Mouse (Mus musculus): ENCODE measurements around the gene Mrpl55. TPM values are rescaled to one million over a fixed set of nuclear protein-coding genes. Genes with fewer than 3 reads are reported as not detected.

The Mrpl55 gene
- total and polyA plus RNA-seq, 3 experiments, result 68.5 to 75.5 TPM; not detected in 1

- TF ChIP-seq ZNF384 (IDR thresholded peaks at IDR 0.05; ENCODE audit: low read depth, low read length) (no peak), NELFE (IDR thresholded peaks at IDR 0.05; ENCODE audit: low read depth, low read length) (peak; percentile 72), RAD21 (IDR thresholded peaks at IDR 0.05; ENCODE audit: low read depth, low read length) (no peak), POLR2AphosphoS2 (IDR thresholded peaks at IDR 0.05; ENCODE audit: low read length) (peak; percentile 63), TCF12 (IDR thresholded peaks at IDR 0.05; ENCODE audit: low read depth, low read length) (0 out of 2 replicates have a peak, but pooled peaks have one; percentile 21)
Measured at GRCm38 (mm10) chr11:59202081-59202995, at the start of gene Mrpl55 (continued).

GRCm38 (mm10) chr11:59154220-59154619 lies 48.1 kb upstream of the Mrpl55 start:
- Histone ChIP-seq H3K79me2 (ENCODE audit: control insufficient read depth, insufficient read depth, low read length, poor library complexity) (no peaks in the 10 kb centered on the region), H3K27ac (ENCODE audit: control insufficient read depth, low read depth, low read length) (no peak overlapping the region), H3K9ac (ENCODE audit: control insufficient read depth, low read depth, low read length, poor library complexity, severe bottlenecking) (no peak overlapping the region), H3K36me3 (ENCODE audit: control insufficient read depth in 1 of 2, insufficient read depth in 2 of 2, low read length in 2 of 2) (no peaks in the 10 kb centered on the region), H3K4me3 (ENCODE audit: control insufficient read depth in 1 of 2, insufficient read depth in 1 of 2, low read depth in 2 of 2, low read length in 2 of 2) (no peak overlapping the region), H3K9me3 (replicated peaks; ENCODE audit: insufficient read depth, low read length) (no peaks in the 10 kb centered on the region), H3K4me1 (ENCODE audit: control insufficient read depth in 1 of 2, insufficient read depth in 2 of 2, low read length in 2 of 2) (no peaks in the 10 kb centered on the region), H3K27me3 (ENCODE audit: control insufficient read depth in 1 of 2, insufficient read depth in 2 of 2, low read length in 2 of 2) (peaks cover 0 to 2% of the 10 kb centered on the region in 2 experiments; a peak in 1 of 4 replicates)
- no peak for DNase-seq (ENCODE audit: low read depth, low spot score)
- no peak for TF ChIP-seq MXI1 (IDR thresholded peaks at IDR 0.05; ENCODE audit: low read depth, low read length)
- TF ChIP-seq CHD2 (IDR thresholded peaks at IDR 0.05; ENCODE audit: low read length), result no peak
- no peak for TF ChIP-seq ZMIZ1 (IDR thresholded peaks at IDR 0.05; ENCODE audit: low read depth, low read length)
- no peak for TF ChIP-seq MAZ (IDR thresholded peaks at IDR 0.05; ENCODE audit: low read depth, low read length)
- TF ChIP-seq MYB (IDR thresholded peaks at IDR 0.05; ENCODE audit: low read depth, low read length), result no peak
- TF ChIP-seq ETS1 (IDR thresholded peaks at IDR 0.05; ENCODE audit: low read depth, low read length), result no peak
- no peak for TF ChIP-seq KAT2A (conservative IDR thresholded peaks at IDR 0.05; ENCODE audit: low read depth, low read length)
- no peak for TF ChIP-seq E2F4 (IDR thresholded peaks at IDR 0.05; ENCODE audit: borderline replicate concordance, low read depth, low read length)
- TF ChIP-seq RAD21 (IDR thresholded peaks at IDR 0.05; ENCODE audit: low read depth, low read length), result no peak
- no peak for TF ChIP-seq ELF1 (IDR thresholded peaks at IDR 0.05; ENCODE audit: low read depth, low read length)
- TF ChIP-seq MAFK (IDR thresholded peaks at IDR 0.05; ENCODE audit: borderline replicate concordance, low read depth, low read length), result no peak
- no peak for TF ChIP-seq TAL1 (IDR thresholded peaks at IDR 0.05; ENCODE audit: low read length)

GRCm38 (mm10) chr11:59155900-59156299 lies 46.4 kb upstream of the Mrpl55 start:
- no peak for TF ChIP-seq NRF1 (IDR thresholded peaks at IDR 0.05; ENCODE audit: insufficient read depth, low read depth, low read length, poor library complexity, severe bottlenecking)
- TF ChIP-seq CHD2 (IDR thresholded peaks at IDR 0.05; ENCODE audit: low read length), result no peak
- TF ChIP-seq MXI1 (IDR thresholded peaks at IDR 0.05; ENCODE audit: low read depth, low read length), result no peak
- no peak for TF ChIP-seq E2F4 (IDR thresholded peaks at IDR 0.05; ENCODE audit: borderline replicate concordance, low read depth, low read length)
- no peak for TF ChIP-seq MAFK (IDR thresholded peaks at IDR 0.05; ENCODE audit: borderline replicate concordance, low read depth, low read length)
- TF ChIP-seq TBP (IDR thresholded peaks at IDR 0.05; ENCODE audit: low read depth, low read length), result no peak
- no peak for TF ChIP-seq RCOR1 (IDR thresholded peaks at IDR 0.05; ENCODE audit: low read depth, low read length)
- TF ChIP-seq ELF1 (IDR thresholded peaks at IDR 0.05; ENCODE audit: low read depth, low read length), result no peak
- no peak for TF ChIP-seq MAZ (IDR thresholded peaks at IDR 0.05; ENCODE audit: low read depth, low read length)
- no peak for TF ChIP-seq MYC (IDR thresholded peaks at IDR 0.05; ENCODE audit: low read depth, low read length)
- TF ChIP-seq MEF2A (IDR thresholded peaks at IDR 0.05; ENCODE audit: extremely low read depth, insufficient replicate concordance, low read depth, low read length, poor library complexity, severe bottlenecking), result no peak
- no peak for TF ChIP-seq EP300 (IDR thresholded peaks at IDR 0.05; ENCODE audit: low read depth in 1 of 2, low read length in 2 of 2)
- TF ChIP-seq RAD21 (IDR thresholded peaks at IDR 0.05; ENCODE audit: low read depth, low read length), result no peak
- TF ChIP-seq ZMIZ1 (IDR thresholded peaks at IDR 0.05; ENCODE audit: low read depth, low read length), result no peak
- TF ChIP-seq SIN3A (IDR thresholded peaks at IDR 0.05; ENCODE audit: low read length), result no peak
- no peak for TF ChIP-seq USF1 (IDR thresholded peaks at IDR 0.05; ENCODE audit: low read depth, low read length)
- TF ChIP-seq TAL1 (IDR thresholded peaks at IDR 0.05; ENCODE audit: low read length), result no peak

More at GRCm38 (mm10) chr11:59155900-59156299, 46.4 kb upstream of the Mrpl55 start:
- peaks cover 0 to under 1% of the 10 kb centered on the region in 2 experiments; a peak in 1 of 4 replicates for H3K4me1 ChIP-seq (ENCODE audit: control insufficient read depth in 1 of 2, insufficient read depth in 2 of 2, low read length in 2 of 2)
- no peak overlapping the region for H3K27ac ChIP-seq (ENCODE audit: control insufficient read depth, low read depth, low read length)
- H3K9ac ChIP-seq (ENCODE audit: control insufficient read depth, low read depth, low read length, poor library complexity, severe bottlenecking), result no peak overlapping the region
- H3K9me3 ChIP-seq (replicated peaks; ENCODE audit: insufficient read depth, low read length), result no peaks in the 10 kb centered on the region
- no peak for DNase-seq (ENCODE audit: low read depth, low spot score)
- H3K27me3 ChIP-seq (ENCODE audit: control insufficient read depth in 1 of 2, insufficient read depth in 2 of 2, low read length in 2 of 2), result no peaks in the 10 kb centered on the region
- no peak overlapping the region for H3K4me3 ChIP-seq (ENCODE audit: control insufficient read depth in 1 of 2, insufficient read depth in 1 of 2, low read depth in 2 of 2, low read length in 2 of 2)
- H3K36me3 ChIP-seq (ENCODE audit: control insufficient read depth in 1 of 2, insufficient read depth in 2 of 2, low read length in 2 of 2), result no peaks in the 10 kb centered on the region
- no peaks in the 10 kb centered on the region for H3K79me2 ChIP-seq (ENCODE audit: control insufficient read depth, insufficient read depth, low read length, poor library complexity)
